Mouse (Mus musculus): ENCODE measurements around the gene Pradc1.
"Not testable (repeated sequence)": the region's sequence is repeated elsewhere in the genome, so short reads cannot be mapped to it uniquely, and the experiment has no call there.

Gene Pradc1

DNA sequence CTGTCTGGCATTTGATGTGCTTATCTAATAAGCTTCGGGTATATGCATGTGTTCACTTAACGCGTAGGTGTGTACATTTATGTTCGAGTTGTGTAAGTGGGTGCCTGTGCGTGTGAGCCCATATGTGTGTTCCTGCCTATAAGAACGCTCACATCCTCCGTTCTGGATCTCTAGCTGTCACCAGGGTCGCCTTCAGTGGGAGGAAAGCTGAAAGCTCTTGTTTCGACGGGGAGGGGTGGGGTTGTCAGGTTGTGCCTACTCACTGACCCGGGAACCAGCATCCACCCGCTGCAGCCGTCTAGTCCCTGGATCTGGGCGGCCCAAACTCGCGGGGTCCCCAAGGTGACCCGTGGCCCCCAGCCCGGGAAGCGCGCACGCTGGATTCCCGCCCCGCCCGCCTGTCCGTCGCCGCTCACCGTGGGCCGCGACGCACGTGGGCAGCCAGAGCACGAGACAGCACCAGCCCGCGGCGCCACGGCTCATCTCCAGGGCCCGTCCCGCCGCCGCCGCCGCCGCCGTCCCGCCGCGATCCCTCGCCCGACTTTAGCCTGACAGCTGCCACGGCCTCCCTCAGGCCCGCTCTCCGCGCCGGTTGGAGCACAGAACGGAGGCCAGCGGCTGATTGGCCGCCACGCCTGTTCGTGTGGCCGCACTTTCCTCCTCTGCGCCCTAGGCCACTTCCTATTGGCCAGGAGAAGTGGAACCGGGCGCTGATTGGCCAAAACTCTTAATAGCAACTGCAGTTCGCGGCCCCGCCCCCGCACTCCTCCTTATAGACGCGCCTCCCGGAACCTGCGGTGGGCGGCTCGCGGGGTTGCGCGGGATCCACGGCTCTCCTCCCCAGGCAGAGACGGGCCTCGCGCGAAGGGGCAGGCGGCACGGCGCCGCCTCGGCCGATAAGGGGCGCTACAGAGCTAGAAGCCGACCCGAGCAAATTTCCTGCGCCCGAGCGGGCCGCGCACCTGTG, 790 bp downstream of the Pradc1 start, which contains the start of gene Cct7:
Gene Cct7 (plus strand): TSS at position 818 of the 967 bp plus-strand sequence.
- DNase-seq (ENCODE audit: low spot score in 2 of 2): peak; percentile 98 to 100

DNA sequence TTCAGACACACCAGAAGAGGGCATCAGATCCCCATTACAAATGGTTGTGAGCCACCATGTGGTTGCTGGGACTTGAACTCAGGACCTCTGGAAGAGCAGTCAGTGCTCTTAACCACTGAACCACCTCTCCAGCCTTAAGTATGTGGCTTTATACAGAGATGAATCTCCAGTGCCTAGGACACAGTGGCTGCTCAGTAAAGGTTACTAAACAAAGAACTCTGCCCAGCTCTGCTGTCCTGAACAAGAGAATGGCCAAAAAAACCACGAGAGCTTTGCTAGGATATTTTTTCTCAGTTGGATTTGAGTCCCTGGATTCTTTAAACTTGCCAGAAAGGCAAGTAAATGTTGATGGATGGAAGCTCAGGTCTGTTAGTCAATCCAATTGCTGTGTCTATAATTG, 1.6 kb downstream of the Pradc1 start:
- not testable (repeated sequence) for DNase-seq (ENCODE audit: low spot score in 2 of 2)

DNA sequence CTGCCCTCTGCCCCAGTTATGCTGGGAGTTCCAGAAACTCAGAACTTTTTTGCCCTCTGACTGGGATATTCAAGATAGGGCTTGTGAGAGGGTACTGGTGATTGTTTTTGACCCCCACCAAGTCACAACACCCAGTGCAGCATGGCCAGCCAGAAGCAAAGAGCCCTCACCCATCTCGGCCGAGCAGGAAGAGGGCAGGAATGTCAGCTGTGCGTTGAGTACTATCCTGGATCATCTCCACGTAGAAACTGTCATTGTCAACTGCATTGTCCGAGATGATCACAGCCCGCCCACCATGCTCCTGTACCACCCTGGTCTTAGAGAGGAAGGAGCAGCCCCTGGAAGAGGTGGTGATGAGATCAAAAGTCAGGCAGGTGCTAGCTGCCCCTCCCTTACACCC, 4.4 kb downstream of the Pradc1 start:
- DNase-seq (ENCODE audit: low spot score in 2 of 2): no peak

DNA sequence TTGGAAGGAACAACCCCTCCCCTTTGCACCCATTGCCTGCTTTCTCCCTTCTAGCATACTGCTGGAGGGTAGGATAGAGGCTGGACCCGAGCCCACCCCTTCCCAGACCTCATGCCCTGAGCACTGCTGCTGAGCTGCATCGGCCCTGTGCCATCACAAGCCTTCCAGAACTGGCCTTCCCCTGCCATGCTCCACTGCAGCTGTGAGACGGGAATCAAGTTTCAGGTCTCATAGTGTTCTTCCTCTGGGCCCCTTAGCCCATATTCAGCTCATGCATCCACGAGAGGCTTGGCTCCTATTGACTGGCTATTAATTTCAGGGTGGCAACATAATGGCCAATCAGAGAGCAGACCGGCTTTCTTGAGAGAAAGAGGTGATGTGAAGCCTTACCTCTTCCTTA, 6.5 kb downstream of the Pradc1 start:
- DNase-seq (ENCODE audit: low spot score in 2 of 2): no peak

- no peak for DNase-seq (ENCODE audit: low spot score in 2 of 2)
Measured at GRCm38 (mm10) chr6:85444266-85444965, 7.4 kb downstream of the Pradc1 start.

GRCm38 (mm10) chr6:85443488-85444233, 8.1 kb downstream of the Pradc1 start:
- no peak for DNase-seq (ENCODE audit: low spot score in 2 of 2)

DNA sequence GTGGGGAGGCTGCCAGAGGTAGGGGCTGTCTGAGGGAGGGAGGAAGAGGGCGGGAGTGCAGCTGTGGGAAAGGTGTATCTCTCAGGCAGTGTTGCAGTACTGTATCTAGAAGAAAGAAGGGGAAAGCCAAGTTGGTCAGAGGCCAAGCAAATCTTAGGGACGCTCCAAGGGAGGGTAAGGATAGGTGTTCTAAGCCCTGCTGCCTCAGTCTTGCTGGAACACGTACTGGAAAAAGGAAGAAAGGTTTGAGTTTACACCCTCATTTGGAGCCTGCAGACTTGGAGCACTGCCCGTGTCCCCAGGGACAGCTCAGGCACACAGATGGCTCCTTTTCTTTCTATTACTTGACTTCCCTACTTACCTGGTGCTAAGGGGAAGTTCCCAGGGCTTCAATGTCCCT, 10.6 kb downstream of the Pradc1 start:
- no peak for DNase-seq (ENCODE audit: low spot score in 2 of 2)

DNA sequence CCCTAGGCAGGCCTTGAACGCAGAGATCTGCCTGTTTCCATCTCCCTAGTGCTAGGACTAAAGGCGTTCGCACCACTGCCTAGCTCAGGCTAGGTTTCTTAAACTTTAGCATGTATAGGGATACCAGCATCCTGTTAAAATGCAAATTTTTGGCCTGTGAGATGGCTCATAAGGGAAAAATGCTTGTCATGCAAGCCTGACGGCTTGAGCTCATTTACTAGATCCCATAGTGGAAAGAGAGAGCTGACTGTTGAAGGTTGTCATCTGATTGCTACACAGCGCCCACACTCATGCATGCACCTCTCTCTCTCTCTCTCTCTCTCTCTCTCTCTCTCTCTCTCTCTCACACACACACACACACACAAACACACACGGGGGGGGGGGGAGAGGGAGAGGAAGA, 15.1 kb downstream of the Pradc1 start:
- DNase-seq (ENCODE audit: low spot score in 2 of 2): no peak

GRCm38 (mm10) chr6:85436204-85436603, 15.6 kb downstream of the Pradc1 start:
- no peak for DNase-seq (ENCODE audit: low spot score in 2 of 2)

GRCm38 (mm10) chr6:85433865-85434264, 17.9 kb downstream of the Pradc1 start:
- no peak for DNase-seq (ENCODE audit: low spot score in 2 of 2)

- peak; percentile 44 to 82 for DNase-seq (ENCODE audit: low spot score in 2 of 2)
Measured at GRCm38 (mm10) chr6:85431842-85432431, 19.8 kb downstream of the Pradc1 start, which contains the start of gene Smyd5. Gene Smyd5 (plus strand): TSS chr6:85431989.

- DNase-seq (ENCODE audit: low spot score in 2 of 2): no peak
Measured at GRCm38 (mm10) chr6:85431274-85431841, 20.4 kb downstream of the Pradc1 start.

DNA sequence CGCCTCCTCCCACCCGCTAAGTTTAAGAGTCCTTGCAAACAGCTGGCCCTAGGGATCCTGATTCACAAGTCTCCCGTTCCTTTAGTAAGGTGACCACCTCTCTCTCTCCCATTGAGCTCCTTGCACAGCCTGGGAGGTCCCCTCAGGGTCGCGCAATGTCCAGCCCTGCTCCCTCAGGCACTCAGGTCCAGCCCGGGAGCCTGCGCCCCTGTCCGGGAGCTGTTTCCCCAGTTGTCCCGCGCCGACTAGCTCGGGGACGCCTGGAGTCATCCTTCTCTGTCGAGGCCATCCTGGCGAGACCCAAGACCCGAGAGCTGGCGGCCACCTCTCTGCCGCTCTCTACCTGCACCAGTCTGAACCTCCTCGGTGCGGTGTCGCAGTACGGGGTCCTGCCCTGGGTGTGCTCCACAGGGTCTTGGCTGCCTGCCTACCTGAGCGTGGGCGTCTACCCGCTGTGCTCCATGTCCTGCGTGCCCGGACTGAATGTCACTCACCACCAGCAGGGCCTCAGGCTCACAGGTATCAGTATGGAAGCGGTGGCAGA, 27.9 kb downstream of the Pradc1 start, which contains the start of gene Noto:
Gene Noto (plus strand): TSS at position 51 of the 544 bp plus-strand sequence.
- DNase-seq (ENCODE audit: low spot score in 2 of 2): no peak

GRCm38 (mm10) chr6:85419150-85419549, 32.6 kb downstream of the Pradc1 start:
- no peak for DNase-seq (ENCODE audit: low spot score in 2 of 2)

- DNase-seq (ENCODE audit: low spot score in 2 of 2): no peak
Measured at GRCm38 (mm10) chr6:85415829-85416228, 35.9 kb downstream of the Pradc1 start.

- DNase-seq (ENCODE audit: low spot score in 2 of 2): peak in 1 of 2 experiments; percentile 42
Measured at GRCm38 (mm10) chr6:85410771-85411273, 40.9 kb downstream of the Pradc1 start.

GRCm38 (mm10) chr6:85409003-85409402, 42.8 kb downstream of the Pradc1 start:
- DNase-seq (ENCODE audit: low spot score in 2 of 2): no peak

DNA sequence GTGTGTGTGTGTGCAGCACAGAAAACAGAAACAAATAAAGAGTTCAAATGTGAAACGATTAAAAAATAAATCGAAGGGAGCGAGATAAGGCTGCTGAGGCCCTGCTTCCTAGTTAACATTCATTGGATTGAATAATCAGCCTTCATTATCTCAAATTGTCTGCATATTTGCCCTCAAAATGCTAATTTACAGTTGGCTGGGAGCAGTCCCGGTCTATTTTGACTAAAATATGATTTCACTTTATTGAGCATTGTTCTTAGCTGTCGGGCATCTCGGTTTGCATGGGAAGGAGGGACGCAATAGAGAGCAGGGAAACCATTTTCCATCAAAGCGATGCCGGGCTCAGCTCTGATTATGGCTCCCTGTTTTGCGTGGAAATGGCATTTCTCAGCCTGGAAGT, 48.7 kb downstream of the Pradc1 start:
- DNase-seq (ENCODE audit: low spot score in 2 of 2): no peak

- no peak for DNase-seq (ENCODE audit: low spot score in 2 of 2)
Measured at GRCm38 (mm10) chr6:85402613-85403012, 49.2 kb downstream of the Pradc1 start.

DNA sequence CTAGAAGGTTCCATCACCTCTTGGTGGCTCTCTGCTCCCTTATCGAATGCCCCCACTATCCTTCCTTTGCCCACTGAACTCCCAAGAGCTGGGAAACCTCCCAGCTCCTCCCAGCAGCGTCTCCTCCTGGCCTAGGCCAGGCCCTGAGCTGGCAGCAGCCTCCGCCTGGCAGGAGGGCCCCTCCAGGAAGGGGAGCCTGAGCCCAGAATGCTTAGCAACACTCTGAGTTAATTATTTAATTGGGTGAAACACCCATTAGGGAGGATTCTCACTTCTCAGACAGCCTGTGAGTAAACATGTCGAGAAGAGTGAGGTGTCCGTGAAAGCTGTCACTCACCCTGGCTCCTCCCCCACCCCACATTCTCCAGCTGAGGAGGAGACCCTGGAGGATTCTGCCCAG, 52.1 kb downstream of the Pradc1 start:
- no peak for DNase-seq (ENCODE audit: low spot score in 2 of 2)

DNA sequence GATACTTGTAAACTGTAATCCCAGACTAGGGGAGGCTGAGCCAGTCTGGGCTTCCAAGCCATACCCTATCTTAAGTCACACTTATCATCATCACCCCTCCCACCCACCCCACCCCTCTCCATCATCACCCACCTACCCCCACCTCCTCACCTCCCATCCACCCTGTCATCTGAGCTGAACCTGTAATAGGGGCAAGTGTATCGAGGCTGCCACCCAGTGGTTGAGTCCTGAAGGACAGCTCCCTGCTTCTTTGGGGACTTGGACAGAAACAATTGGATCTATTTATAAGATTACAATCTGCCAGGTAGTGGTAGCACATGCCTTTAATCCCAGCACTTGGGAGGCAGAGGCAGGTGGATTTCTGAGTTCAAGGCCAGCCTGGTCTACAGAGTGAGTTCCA, 54.6 kb downstream of the Pradc1 start:
- DNase-seq (ENCODE audit: low spot score in 2 of 2): peak in 1 of 2 experiments; percentile 56

All from left cerebral cortex, adult 9 months (tissue).